Mouse (Mus musculus) heart, postnatal 4 days (tissue): ENCODE measurements around the gene Ctnnbip1. TPM values are rescaled to one million over a fixed set of nuclear protein-coding genes. Genes with fewer than 3 reads are reported as not detected.

Experiments used
- DNase-seq: peaks from one replicate; pipeline ENCODE4 v3.0.0; 2021
- total RNA-seq, 2 experiments: library from RNA; stranded (reverse); gene quantifications; 2 replicates each; pipeline ENCODE4 v1.2.3; 2021

Gene Ctnnbip1
- total RNA-seq: 10 to 100 TPM; 60.5 to 66.4 TPM

DNA sequence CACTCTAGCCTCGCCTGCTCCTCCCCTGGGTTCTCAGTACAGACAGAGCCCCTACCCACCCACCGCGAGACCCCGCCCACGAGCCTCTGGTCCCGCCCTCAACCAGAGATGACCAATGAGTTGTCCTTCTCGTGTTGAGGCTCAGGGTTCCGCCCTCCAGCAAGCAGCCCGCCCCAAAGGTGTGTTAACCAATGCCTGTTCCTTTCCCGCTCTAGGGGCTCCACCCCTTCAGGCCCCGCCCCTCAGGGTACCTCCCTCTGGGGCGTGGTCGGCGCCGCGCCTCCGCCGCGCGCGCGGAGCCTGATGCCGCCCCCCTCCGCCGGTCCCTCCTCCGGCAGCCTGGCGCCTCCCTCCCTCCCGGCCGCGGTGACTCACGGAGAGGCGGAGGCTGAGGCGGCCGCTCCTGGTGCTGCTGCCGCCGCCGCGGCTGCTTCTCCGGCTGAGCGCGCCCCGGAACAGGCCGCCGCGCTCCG lies at the start of gene Ctnnbip1:
TSS of gene Ctnnbip1 (plus strand) at position 369 of the 473 bp plus-strand sequence.
- peak; percentile 98 for DNase-seq

DNA sequence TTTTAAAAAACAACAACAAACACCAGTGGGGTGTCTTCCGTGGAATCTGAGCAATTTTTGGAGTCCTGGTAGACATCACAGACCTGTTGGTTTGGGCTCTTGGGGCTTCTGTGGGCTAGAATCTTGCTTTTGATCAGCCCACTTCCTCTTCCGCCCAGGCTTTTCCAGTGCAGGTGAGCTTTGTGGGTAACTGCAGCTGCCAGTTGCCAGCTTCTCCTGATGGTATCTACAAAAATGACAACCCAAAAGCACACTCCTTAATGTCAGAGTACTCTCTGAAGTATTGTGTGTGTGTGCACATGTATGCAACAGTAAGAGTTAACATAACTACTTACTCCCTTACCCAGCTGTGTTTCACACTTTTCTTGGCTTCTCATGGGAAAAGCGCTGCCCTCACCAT lies 48.5 kb upstream of the Ctnnbip1 start:
- no peak for DNase-seq

DNA sequence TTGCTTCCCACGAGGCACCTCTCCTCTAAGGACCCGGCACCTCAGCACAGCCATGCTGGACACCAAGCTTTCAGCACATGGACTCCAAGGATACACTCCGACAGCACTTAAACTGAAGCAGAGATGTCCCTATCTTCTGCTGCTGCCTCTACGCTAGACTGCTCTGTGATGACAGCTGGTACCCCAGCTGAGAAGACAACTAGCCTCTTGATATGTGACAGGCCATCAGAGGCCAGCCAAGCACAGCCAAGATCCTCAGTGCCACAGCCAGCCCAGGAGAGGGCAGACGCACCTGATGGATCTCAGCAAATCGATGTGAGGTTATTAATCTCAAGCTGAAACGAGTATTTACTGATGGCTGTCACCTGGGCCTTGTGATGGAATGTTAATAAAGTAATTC lies 42.9 kb upstream of the Ctnnbip1 start:
- DNase-seq: no peak

DNA sequence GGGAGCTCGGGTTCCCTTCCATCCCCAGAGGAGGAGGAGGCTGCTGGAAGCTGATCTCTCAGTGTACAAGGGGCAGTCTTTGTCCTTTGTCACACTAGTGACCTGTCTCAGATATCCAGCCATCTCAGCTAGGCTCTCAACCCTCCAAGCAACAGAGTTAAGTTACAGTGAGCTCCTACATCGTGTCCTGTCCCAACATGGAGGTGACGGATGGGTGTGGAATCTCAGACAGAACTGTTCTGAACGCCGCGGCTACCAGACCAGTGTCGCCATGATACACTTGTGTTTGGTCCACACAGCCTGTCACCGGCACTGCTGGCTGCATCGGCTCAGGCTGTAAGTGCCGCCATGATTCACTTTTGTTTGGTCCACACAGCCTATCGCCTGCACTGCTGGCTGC lies 41.0 kb upstream of the Ctnnbip1 start, which contains the start of gene Tmem274:
TSS of gene Tmem274 (plus strand) at position 301 of the 400 bp plus-strand sequence.
- no peak for DNase-seq

GRCm38 (mm10) chr4:149484566-149484965 lies 33.5 kb upstream of the Ctnnbip1 start:
- DNase-seq: no peak

DNA sequence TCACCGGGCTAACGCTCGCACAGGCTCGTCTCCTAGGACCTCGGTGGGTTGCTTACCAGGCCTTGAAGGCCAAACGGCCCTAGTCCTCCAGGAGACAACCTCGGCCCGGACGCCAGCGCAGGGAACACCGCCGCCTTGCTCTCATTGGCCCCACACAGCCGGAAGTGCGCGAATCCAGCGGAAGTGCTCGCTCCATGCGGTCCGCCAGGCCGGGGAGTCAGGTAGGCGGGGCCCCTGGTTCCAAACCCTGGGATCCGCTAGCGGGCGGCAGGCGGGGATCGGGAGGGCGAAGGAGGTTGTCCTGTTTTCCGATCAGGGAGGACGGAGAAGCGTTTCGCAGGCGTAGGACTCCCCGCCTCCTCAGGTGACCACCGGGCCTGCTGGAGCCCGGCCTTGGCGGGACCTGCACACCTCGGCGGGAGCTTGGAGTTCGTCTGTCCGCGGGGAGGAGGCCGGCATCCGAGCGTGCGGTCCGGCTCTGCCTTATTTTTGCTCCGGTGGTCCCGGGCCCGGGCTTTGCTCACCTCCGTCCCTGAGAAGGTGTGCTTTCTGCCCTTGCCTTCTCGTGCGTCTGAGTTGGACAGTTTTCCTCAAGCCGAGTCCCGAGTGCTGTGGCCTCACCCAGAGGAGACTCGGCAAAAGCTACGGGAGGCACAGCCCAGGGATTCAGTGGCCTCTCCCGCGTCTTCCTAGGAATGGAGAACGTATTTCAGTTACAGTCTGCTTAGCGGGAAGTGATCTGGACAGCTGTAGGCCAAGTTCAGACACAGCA lies 32.8 kb upstream of the Ctnnbip1 start, which contains the start of the genes Nmnat1 and Lzic:
TSS of gene Nmnat1 (minus strand) at position 150 of the 772 bp plus-strand sequence.
TSS of gene Lzic (plus strand) at position 177 of the 772 bp plus-strand sequence.
- peak; percentile 97 for DNase-seq

GRCm38 (mm10) chr4:149485825-149486206 lies 32.2 kb upstream of the Ctnnbip1 start:
- peak; percentile 24 for DNase-seq

DNA sequence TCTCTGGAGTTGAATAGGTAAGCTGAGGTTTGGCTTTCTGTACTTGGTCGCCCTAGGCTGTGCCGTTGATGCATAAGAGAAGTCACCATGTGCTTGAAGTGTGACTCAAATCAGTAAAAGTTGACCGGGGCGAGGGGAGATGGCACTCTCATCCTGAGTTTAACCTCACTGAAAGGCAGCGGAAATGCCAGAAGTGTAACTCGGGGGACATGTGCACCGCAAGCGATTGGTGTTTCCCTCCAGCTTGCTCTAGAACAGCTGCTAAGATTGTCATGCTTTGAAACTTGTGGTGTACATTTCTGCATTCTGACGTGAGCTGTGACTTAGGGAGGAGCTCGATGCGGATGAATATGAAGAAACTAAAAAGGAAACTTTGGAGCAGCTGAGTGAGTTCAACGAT lies 30.3 kb upstream of the Ctnnbip1 start:
- DNase-seq: no peak

- peak; percentile 62 for DNase-seq
Observed at GRCm38 (mm10) chr4:149489415-149490240, 28.4 kb upstream of the Ctnnbip1 start.

- no peak for DNase-seq
Observed at GRCm38 (mm10) chr4:149491151-149491550, 26.9 kb upstream of the Ctnnbip1 start.

DNA sequence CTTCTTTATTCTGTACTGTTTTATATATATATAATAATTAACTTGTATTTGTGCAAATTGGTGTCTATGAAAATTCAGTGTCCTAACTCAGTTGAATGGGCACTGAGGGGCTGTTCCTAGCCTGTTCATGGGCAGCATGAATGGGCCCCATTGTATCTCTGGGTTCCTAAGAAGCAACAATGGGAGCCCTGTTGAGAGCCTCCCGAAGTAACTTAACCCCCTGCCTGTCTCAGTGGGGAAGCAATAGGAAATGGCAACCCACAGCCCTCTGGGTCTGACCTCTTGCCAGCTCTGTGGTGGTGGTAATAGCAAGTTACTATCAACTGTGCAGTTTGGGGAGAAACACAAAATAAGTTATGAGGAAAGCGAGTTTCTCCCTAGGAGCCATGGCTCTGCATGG lies 21.4 kb upstream of the Ctnnbip1 start:
- no peak for DNase-seq

- DNase-seq: no peak
Observed at GRCm38 (mm10) chr4:149498901-149499300, 19.1 kb upstream of the Ctnnbip1 start.

DNA sequence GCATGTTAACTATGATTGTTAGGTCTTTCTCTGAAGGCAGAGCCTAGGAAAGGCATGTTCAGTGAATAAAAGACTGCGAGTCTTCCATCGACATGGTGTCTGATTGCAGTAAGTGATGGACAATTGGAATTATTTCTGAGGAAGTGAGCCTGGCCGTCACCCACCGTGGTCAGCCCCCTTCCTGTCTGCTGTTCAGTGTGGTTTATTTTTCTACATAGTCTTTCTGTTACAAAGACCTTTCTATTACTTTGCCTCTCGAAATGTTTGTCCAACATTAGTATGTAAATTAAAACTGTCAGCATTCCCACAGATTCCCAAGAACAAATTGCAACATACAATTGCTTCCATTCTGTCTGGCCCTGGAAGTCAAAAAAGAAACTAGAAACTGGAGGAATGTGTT lies 18.2 kb upstream of the Ctnnbip1 start:
- no peak for DNase-seq

DNA sequence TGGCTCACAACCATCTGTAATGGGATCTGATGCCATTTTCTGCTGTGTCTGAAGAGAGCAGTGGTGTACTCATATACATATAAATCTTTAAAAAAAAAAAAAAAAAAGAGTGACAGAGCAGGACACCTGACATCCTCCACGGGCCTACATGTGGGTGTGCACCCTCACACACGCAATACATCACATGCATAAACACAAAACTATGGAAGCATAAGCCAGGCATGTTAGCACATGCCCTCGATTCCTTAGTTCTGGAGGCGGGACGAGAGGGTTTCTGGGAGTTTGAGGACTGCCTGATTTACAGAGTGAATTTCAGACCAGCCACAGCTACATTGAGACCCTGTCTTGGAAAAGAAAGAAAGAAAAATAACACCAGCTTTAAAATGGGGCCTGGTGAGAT lies 13.7 kb upstream of the Ctnnbip1 start:
- no peak for DNase-seq

DNA sequence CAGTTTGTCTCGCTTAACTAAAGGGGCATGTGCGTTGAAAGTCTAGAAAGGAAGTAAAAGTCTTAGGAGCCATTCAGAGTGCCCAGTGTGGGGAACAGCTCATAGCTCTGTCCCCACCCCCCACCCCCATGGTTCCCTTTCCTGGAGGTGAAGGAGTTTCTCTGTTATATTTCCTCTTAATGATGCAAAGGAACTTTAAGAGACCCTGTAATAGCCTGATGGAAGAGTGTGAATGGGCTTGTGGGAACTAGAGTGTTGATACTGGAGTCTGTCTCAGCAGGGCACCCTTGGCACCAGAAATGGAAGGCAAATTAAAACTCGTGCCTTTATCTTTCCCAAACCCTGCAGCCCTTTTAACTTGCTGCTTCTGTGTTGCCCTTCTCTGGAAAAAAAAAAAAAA lies 13.2 kb upstream of the Ctnnbip1 start:
- DNase-seq: no peak

GRCm38 (mm10) chr4:149505261-149505967 lies 12.6 kb upstream of the Ctnnbip1 start:
- DNase-seq: no peak

GRCm38 (mm10) chr4:149506904-149507303 lies 11.1 kb upstream of the Ctnnbip1 start:
- DNase-seq: no peak

DNA sequence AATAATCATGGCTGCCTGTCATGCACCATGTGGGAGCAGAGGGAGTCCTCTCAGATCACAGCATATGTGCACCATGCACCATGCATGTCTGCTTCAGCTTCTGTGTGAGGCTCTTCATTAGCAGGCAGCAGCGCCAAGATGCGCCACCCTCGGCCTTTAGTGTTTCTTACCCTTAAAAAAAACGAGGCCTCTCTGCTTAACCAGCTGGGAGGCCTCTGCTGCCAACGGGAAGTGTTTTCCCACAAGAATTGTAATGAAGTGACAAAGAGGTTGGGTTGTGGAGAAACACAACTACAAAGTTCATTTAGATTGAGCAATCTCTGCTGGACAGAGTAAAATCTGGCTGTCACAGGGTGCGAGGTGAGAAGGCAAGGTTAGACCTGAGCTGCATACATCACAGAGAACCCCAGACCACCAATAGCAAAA lies 6.8 kb upstream of the Ctnnbip1 start:
- DNase-seq: no peak

DNA sequence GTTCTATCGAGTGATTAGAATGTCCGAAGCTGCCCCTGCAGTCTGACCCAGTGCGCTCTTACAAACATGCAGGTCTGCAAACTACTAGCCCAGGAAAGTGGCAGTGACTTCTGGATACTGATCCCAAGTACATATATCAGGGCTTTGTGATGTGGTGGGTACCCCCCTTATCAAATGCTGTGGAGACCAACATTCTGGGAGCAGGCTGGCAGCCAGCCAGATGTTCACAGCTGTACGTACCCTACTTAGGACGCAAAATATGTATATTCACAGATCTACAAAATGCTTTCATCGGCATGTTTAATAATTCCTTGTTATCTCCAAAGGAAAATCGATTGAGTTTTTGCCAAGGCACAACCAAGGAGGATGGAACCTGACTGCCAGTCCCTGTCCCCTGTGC lies 6.0 kb upstream of the Ctnnbip1 start:
- DNase-seq: no peak

- DNase-seq: no peak
Observed at GRCm38 (mm10) chr4:149515706-149516105, 2.3 kb upstream of the Ctnnbip1 start.

DNA sequence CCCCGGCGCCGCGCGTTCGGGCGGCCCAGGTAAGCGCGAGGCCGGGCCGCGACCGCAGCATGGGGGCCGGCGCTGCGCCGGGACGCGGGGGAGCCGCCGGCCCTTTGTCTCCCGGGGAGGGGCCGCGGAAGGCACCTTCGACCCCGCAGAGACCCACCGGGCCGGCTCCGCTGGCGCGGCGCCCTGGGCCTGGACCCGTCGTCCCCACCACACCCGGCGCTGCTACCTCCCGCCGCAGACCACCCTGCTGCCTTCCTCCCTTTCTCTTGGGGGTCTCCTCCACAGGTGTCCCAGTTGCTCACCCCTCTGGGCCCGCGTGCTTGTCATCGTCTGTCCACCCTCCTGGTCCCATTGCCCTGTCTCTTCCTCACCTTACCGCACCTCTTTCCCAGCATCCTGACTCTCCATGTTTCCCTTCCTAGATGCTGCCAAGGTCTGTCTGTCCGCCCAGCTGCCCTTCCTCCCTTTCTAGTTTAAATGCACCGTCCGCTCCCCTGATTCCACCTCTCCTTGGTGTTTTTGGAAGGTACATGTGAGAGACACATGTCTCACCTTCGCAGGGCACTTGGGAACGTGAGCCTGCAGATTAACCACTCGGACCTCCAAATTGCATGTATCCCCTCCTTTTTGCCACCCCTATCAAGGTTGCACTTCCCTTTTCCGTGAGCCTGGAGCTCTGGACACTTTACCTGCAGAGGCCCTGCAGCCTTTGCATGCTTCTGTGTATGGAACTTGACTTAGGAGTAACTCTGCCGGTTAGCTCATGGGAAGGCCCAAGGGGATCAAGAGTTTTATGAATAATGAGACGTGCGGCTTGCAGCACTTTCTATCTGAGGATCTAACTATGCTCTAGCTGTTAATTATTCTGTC lies 550 bp downstream of the Ctnnbip1 start:
- no peak for DNase-seq

- DNase-seq: no peak
Observed at GRCm38 (mm10) chr4:149521258-149521657, 3.2 kb downstream of the Ctnnbip1 start.
